Mouse (Mus musculus) liver, embryonic 13.5 days (tissue): ENCODE measurements around the gene Fcrla. TPM values are rescaled to one million over a fixed set of nuclear protein-coding genes. Genes with fewer than 3 reads are reported as not detected.

ENCODE experiments used
- ATAC-seq: fragments of 200-750 bp; cut with Nextera tagmentation; 2 replicates; pipeline ENCODE4 v1.8.0; 2017; ENCODE audit warnings: low read depth, mild to moderate bottlenecking, moderate number of reproducible peaks, moderate library complexity
- DNase-seq: peaks from one replicate; pipeline ENCODE4 v3.0.0; 2022
- H3K27ac ChIP-seq: fragments of 300-500 bp; sonication (generic); 2 replicates; pipeline ENCODE4 v1.5.1; 2015; ENCODE audit warnings: moderate library complexity, mild to moderate bottlenecking, inconsistent platforms
- H3K27me3 ChIP-seq: fragments of 300-500 bp; sonication (generic); 2 replicates; pipeline ENCODE4 v1.6.1; 2015; ENCODE audit warnings: mild to moderate bottlenecking, inconsistent platforms
- H3K36me3 ChIP-seq: fragments of 300-500 bp; sonication (generic); 2 replicates; pipeline ENCODE4 v1.6.1; 2015; ENCODE audit warnings: mild to moderate bottlenecking, inconsistent platforms
- H3K4me1 ChIP-seq: fragments of 300-500 bp; sonication (generic); replicated peaks from 2 replicates; pipeline ENCODE4 v1.6.1; 2015; ENCODE audit warnings: inconsistent platforms
- H3K4me2 ChIP-seq: fragments of 300-500 bp; sonication (generic); 2 replicates; pipeline ENCODE4 v1.6.1; 2015; ENCODE audit warnings: inconsistent platforms, mild to moderate bottlenecking, moderate library complexity
- H3K4me3 ChIP-seq: fragments of 300-500 bp; sonication (generic); replicated peaks from 2 replicates; pipeline ENCODE4 v1.5.1; 2015; ENCODE audit warnings: mild to moderate bottlenecking, inconsistent platforms
- H3K9ac ChIP-seq: fragments of 300-500 bp; sonication (generic); 2 replicates; pipeline ENCODE4 v1.6.1; 2015; ENCODE audit warnings: mild to moderate bottlenecking, inconsistent platforms
- H3K9me3 ChIP-seq: fragments of 300-500 bp; sonication (generic); replicated peaks from 2 replicates; pipeline ENCODE4 v1.6.1; 2016; ENCODE audit warnings: inconsistent platforms
- WGBS: fragments of 180-500 bp; shearing (Covaris S2); methylation state at CpG from one replicate; pipeline ENCODE4 v1.1.7; 2015; ENCODE audit not compliant: insufficient replicate concordance; 5-methylcytosine and 5-hydroxymethylcytosine counted together
- polyA plus RNA-seq: library from polyadenylated mRNA; unstranded; fragments of >200 nt; fragmentation: Nextera tagmentation; extraction: Ambion mirVana; gene quantifications from 2 replicates; pipeline ENCODE4 v1.2.1, GENCODE M21; 2015

The Fcrla gene
- polyA plus RNA-seq, 1 experiment from 2014 or later, result 0.24 TPM

DNA sequence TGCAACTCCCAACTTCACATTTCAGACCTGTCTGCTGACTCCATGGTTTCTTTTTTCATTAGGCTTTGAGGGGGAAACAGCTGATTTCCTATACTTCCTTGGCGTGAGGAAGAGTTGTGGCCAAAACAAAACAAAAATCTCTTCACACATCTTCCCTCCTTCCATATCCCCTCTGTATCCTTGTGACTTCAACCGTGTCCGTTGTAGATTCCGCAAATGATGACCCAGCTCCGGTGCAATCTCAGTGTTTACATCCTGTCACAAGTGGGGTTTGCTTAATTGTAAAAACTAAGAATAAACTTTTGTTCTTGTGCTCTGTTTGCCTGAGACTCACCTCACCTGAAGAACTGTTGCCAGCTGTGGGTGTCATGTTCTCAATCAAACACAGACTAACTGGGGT is 23.9 kb downstream of the Fcrla start:
- peaks cover 40% of the 10 kb centered on the region for H3K27me3 ChIP-seq
- WGBS, result 44% methylated on average over 5 of the region's 5 CpGs

DNA sequence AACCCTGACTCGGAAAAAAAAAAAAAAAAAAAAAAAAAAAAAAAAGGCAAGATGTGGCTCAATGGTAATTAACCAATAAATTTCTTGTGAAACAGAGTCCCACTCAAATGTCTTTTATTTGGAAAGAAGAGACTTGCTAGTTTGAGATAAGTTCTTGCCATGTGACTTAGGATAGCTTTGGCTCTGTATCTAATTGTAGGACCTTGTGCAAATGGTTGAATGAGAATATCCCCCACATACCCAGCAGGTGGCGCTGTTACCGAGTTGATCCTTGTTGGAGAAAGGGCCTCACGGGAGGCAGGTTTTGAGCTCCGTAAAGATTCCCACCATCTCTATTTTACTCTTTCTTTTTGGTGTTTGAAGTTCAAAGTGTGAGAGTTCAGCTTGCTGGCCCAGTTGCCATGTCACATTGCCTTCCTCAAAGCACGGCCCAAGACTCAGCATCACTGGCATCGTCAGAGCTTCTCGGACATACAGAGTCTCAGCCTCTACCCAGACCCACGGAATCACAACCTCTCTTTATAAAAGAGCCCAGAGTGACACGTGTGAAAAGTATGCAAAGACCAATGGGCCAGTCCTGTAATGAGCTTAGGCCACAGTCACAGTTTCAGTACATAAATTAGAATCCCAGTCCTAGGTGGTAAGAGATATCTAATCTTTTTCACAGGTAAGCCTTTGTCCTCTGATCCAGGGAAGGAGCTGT is 25.7 kb downstream of the Fcrla start:
- H3K4me2 ChIP-seq, result peak overlapping the region; percentile 45
- peak; percentile 53; the same call in 1 of the 2 replicates for ATAC-seq

More for the DNA sequence above, 23.9 kb downstream of the Fcrla start:
- no peak for DNase-seq
- Histone ChIP-seq H3K36me3 (no peaks in the 10 kb centered on the region), H3K4me1 (peaks cover 24% of the 10 kb centered on the region), H3K4me2 (no peak overlapping the region), H3K9me3 (no peaks in the 10 kb centered on the region), H3K27ac (no peak overlapping the region), H3K9ac (no peak overlapping the region), H3K4me3 (no peak overlapping the region)
- no peak for ATAC-seq

GRCm38 (mm10) chr1:170900799-170901467 is 26.4 kb downstream of the Fcrla start:
- 21% methylated on average over 10 of the region's 10 CpGs for WGBS
- H3K4me1 ChIP-seq, result peaks cover 11% of the 10 kb centered on the region
- H3K4me3 ChIP-seq, result peak overlapping the region; percentile 25
- H3K27ac ChIP-seq, result no peak overlapping the region
- H3K27me3 ChIP-seq, result peaks cover 21% of the 10 kb centered on the region
- peak overlapping the region; percentile 5; the same call in 1 of the 2 replicates for H3K9ac ChIP-seq
- H3K9me3 ChIP-seq, result no peaks in the 10 kb centered on the region
- no peaks in the 10 kb centered on the region for H3K36me3 ChIP-seq
- no peak for ATAC-seq
- peak; percentile 15 for DNase-seq
- peak overlapping the region; percentile 45 for H3K4me2 ChIP-seq

More for the DNA sequence above, 25.7 kb downstream of the Fcrla start:
- 35% methylated on average over 10 of the region's 10 CpGs for WGBS
- DNase-seq, result peak; percentile 71
- no peak overlapping the region for H3K27ac ChIP-seq
- H3K4me3 ChIP-seq, result no peak overlapping the region
- H3K9me3 ChIP-seq, result no peaks in the 10 kb centered on the region
- 0 out of 2 replicates have a peak overlapping the region, but pooled peaks have one; percentile 7 for H3K9ac ChIP-seq
- H3K27me3 ChIP-seq, result peaks cover 29% of the 10 kb centered on the region
- peaks cover 11% of the 10 kb centered on the region for H3K4me1 ChIP-seq
- no peaks in the 10 kb centered on the region for H3K36me3 ChIP-seq

- DNase-seq, result no peak
- 35% methylated on average over 16 of the region's 16 CpGs for WGBS
- H3K4me1 ChIP-seq, result peaks cover 11% of the 10 kb centered on the region
- no peak overlapping the region for H3K4me2 ChIP-seq
- H3K27ac ChIP-seq, result no peak overlapping the region
- peaks cover 7% of the 10 kb centered on the region; the same call in 1 of the 2 replicates for H3K27me3 ChIP-seq
- no peak overlapping the region for H3K9ac ChIP-seq
- ATAC-seq, result peak; percentile 14; the same call in 1 of the 2 replicates
- H3K4me3 ChIP-seq, result no peak overlapping the region
- no peaks in the 10 kb centered on the region for H3K36me3 ChIP-seq
- H3K9me3 ChIP-seq, result no peaks in the 10 kb centered on the region
Measured at GRCm38 (mm10) chr1:170898413-170899075, 28.8 kb downstream of the Fcrla start.

DNA sequence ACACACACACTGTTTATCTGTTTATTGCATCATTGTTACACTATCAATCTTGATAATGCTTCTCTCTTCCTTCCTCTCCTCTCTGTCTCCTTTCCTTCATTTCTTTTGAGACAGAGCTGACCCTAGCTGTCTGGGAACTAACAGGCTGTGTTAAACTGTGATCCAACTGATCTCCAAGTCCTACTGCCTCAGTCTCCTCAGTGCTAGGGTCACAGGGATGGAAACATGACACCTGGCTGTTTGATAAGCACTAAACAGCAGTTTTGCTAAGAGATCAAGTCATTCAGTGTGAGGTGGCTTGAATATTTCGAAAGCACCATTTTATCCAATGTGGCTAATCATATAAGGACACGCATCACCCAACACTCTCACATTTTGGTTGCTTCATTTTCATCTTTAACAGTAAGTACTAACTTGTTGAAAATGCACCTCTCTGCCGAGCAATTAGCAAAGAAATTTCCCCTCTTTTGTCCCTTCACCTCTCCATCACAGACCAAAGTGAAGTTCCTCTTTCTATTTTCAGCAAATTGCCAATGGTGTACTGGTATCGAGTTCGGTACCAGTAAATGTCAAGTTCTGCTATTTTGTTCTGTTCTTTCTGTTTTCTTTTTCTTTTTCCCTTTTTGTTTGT is 30.6 kb downstream of the Fcrla start:
- Histone ChIP-seq H3K9me3 (no peaks in the 10 kb centered on the region), H3K4me2 (no peak overlapping the region), H3K9ac (no peak overlapping the region), H3K4me3 (no peak overlapping the region), H3K36me3 (no peaks in the 10 kb centered on the region), H3K27ac (no peak overlapping the region), H3K4me1 (peaks cover 8% of the 10 kb centered on the region), H3K27me3 (peaks cover 7% of the 10 kb centered on the region; the same call in 1 of the 2 replicates)
- WGBS, result 43% methylated on average over 5 of the region's 5 CpGs
- ATAC-seq (no peak), DNase-seq (no peak)

- DNase-seq (no peak), ATAC-seq (no peak)
- WGBS, result 45% methylated on average over 9 of the region's 9 CpGs
- Histone ChIP-seq H3K4me1 (peaks cover 2% of the 10 kb centered on the region; the same call in 1 of the 2 replicates), H3K27me3 (peaks cover 7% of the 10 kb centered on the region; the same call in 1 of the 2 replicates), H3K9me3 (no peaks in the 10 kb centered on the region), H3K27ac (no peak overlapping the region), H3K4me3 (no peak overlapping the region), H3K4me2 (no peak overlapping the region), H3K9ac (no peak overlapping the region), H3K36me3 (no peaks in the 10 kb centered on the region)
Measured at GRCm38 (mm10) chr1:170894603-170895602, 32.5 kb downstream of the Fcrla start.

GRCm38 (mm10) chr1:170892279-170892678 is 35.1 kb downstream of the Fcrla start:
- H3K4me3 ChIP-seq, result no peak overlapping the region
- no peak overlapping the region for H3K4me2 ChIP-seq
- H3K9ac ChIP-seq, result no peak overlapping the region
- H3K27me3 ChIP-seq, result 0 out of 2 replicates have a peak, but pooled peaks cover 2% of the 10 kb centered on the region
- no peaks in the 10 kb centered on the region; the same call in 1 of the 2 replicates for H3K4me1 ChIP-seq
- DNase-seq, result no peak
- no peak for ATAC-seq
- H3K9me3 ChIP-seq, result no peaks in the 10 kb centered on the region
- no peak overlapping the region for H3K27ac ChIP-seq
- H3K36me3 ChIP-seq, result no peaks in the 10 kb centered on the region
- 53% methylated on average over 1 of the region's 1 CpGs for WGBS

DNA sequence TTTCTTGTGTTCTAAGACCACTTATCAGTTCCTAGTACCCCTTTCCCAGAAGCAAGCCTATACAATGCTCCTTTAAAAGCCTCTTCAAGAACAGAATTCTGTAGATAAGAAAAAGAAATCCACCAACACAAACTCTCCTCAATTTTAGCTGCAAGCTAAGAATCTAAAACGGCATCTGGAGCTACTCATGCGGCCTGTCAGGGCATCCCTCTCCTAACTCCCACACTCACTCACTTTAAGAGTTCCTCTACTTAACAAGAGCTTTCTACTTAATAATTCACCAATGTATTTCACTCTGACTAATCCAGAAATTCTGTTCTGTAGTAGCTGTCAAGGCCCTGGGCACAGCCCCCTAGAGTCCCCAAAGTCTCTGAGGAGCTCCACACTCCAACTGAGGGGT is 35.7 kb downstream of the Fcrla start:
- Histone ChIP-seq H3K27me3 (0 out of 2 replicates have a peak, but pooled peaks cover 2% of the 10 kb centered on the region), H3K4me3 (no peak overlapping the region), H3K36me3 (no peaks in the 10 kb centered on the region), H3K4me1 (no peaks in the 10 kb centered on the region; the same call in 1 of the 2 replicates), H3K9ac (no peak overlapping the region), H3K9me3 (no peaks in the 10 kb centered on the region), H3K4me2 (no peak overlapping the region), H3K27ac (no peak overlapping the region)
- DNase-seq, result no peak
- no peak for ATAC-seq
- WGBS, result 55% methylated on average over 2 of the region's 2 CpGs

DNA sequence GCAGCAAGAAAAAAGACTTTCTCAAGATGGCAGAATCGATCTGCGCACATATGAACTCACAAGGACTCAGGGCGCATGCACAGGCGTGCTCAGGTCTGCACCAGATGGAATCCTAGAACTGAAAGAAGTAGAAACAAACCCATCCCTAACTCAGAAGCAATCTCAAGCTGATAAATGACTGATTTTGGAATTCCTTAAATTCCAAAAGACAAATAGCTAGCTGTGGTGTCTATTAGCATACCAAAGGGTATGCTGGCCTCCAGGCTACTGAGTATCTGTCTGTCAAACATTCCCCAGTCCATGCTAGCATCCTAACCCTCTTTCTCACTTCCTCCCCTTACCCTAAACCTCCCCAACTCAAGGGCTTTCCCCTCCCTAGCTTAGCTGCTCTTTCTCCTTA is 38.1 kb downstream of the Fcrla start:
- no peak overlapping the region for H3K4me2 ChIP-seq
- H3K4me3 ChIP-seq, result no peak overlapping the region
- H3K36me3 ChIP-seq, result no peaks in the 10 kb centered on the region
- H3K27ac ChIP-seq, result no peak overlapping the region
- DNase-seq (no peak), ATAC-seq (no peak)
- no peak overlapping the region for H3K9ac ChIP-seq
- H3K4me1 ChIP-seq, result peaks cover 22% of the 10 kb centered on the region
- 0 out of 2 replicates have a peak, but pooled peaks cover 2% of the 10 kb centered on the region for H3K27me3 ChIP-seq
- H3K9me3 ChIP-seq, result no peaks in the 10 kb centered on the region
- WGBS, result 80% methylated on average over 4 of the region's 4 CpGs

DNA sequence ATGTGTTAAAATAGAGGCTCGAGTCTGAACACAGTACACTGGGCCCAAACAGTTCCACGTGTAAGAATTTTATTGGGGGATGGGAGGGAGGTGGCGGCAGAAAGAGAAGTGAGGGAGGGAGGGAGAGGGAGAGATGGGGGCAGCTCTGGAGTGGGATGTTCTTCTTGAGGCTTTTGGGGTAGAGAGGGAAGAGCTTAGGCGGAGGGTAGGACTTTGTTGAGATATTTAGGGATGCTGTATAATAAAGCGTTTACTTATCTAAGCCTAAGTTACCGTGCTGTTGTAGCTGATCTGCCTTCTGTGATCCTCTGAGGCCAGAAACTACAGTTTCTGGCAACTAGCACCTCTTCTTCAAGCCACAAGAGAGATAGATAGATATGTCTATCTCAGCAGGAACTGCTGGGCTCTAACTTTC is 41.3 kb downstream of the Fcrla start:
- ATAC-seq, result no peak; the same call in 1 of the 2 replicates
- peak overlapping the region; percentile 47 for H3K4me2 ChIP-seq
- peak overlapping the region; percentile 49; the same call in 1 of the 2 replicates for H3K9ac ChIP-seq
- H3K36me3 ChIP-seq, result peaks cover 8% of the 10 kb centered on the region; the same call in 1 of the 2 replicates
- no peak for DNase-seq
- peaks cover 40% of the 10 kb centered on the region for H3K4me1 ChIP-seq
- WGBS, result 12% methylated on average over 6 of the region's 6 CpGs
- no peaks in the 10 kb centered on the region for H3K9me3 ChIP-seq
- H3K27me3 ChIP-seq, result 0 out of 2 replicates have a peak, but pooled peaks cover 2% of the 10 kb centered on the region
- no peak overlapping the region; the same call in 1 of the 2 replicates for H3K4me3 ChIP-seq
- H3K27ac ChIP-seq, result no peak overlapping the region; the same call in 1 of the 2 replicates
